Mouse (Mus musculus) adrenal gland, postnatal 0 days (tissue): ENCODE results near the gene Gm9049. TPM values are rescaled to one million over a fixed set of nuclear protein-coding genes. Genes with fewer than 3 reads are reported as not detected.

ENCODE experiments used
- polyA plus RNA-seq: library from polyadenylated mRNA; unstranded; fragments of >200 nt; fragmentation: Nextera tagmentation; extraction: Ambion mirVana; gene quantifications from 2 replicates; pipeline ENCODE4 v1.2.1, GENCODE M21; 2015

The Gm9049 gene
- polyA plus RNA-seq: not detected in 2 replicates

GRCm38 (mm10) chr10:118354005-118354404 lies at the start of gene Gm9049:
TSS of gene Gm9049 (minus strand) at chr10:118354105.

GRCm38 (mm10) chr10:118348579-118348978 lies 5.3 kb downstream of the Gm9049 start, which contains the start of gene Gm9048:
TSS of gene Gm9048 (minus strand) at chr10:118348679.

GRCm38 (mm10) chr10:118343155-118343554 lies 10.8 kb downstream of the Gm9049 start, which contains the start of gene Gm9046:
TSS of gene Gm9046 (minus strand) at chr10:118343255.

GRCm38 (mm10) chr10:118337731-118338130 lies 16.2 kb downstream of the Gm9049 start, which contains the start of gene Gm9045:
TSS of gene Gm9045 (minus strand) at chr10:118337831.

GRCm38 (mm10) chr10:118332308-118332707 lies 21.6 kb downstream of the Gm9049 start, which contains the start of gene Gm9044:
TSS of gene Gm9044 (minus strand) at chr10:118332408.

GRCm38 (mm10) chr10:118326869-118327268 lies 27.0 kb downstream of the Gm9049 start, which contains the start of gene Gm9040:
TSS of gene Gm9040 (minus strand) at chr10:118326969.

Other genes starting within 250 kb of the Gm9049 start
- gene Mdm1, start 212.3 kb downstream of the Gm9049 start, polyA plus RNA-seq: 11.2 and 17.1 TPM in 2 replicates
- not detected in 2 replicates for gene Il22, start 149.2 kb downstream of the Gm9049 start, polyA plus RNA-seq
- gene Gm32717, start 113.3 kb downstream of the Gm9049 start, polyA plus RNA-seq: 0.09 TPM in 1 of 2 replicates, not detected in the other
- gene Gm32802, start 95.4 kb downstream of the Gm9049 start, polyA plus RNA-seq: 0.09 TPM in 1 of 2 replicates, not detected in the other
- gene Iltifb, start 59.1 kb downstream of the Gm9049 start, polyA plus RNA-seq: 0.19 TPM in 1 of 2 replicates, not detected in the other
- gene Gm9040, start 27.1 kb downstream of the Gm9049 start, polyA plus RNA-seq: not detected in 2 replicates
- not detected in 2 replicates for gene Gm9044, start 21.7 kb downstream of the Gm9049 start, polyA plus RNA-seq
- not detected in 2 replicates for gene Gm9045, start 16.3 kb downstream of the Gm9049 start, polyA plus RNA-seq
- gene Gm9046, start 10.8 kb downstream of the Gm9049 start, polyA plus RNA-seq: not detected in 2 replicates
- gene Gm9048, start 5.4 kb downstream of the Gm9049 start, polyA plus RNA-seq: not detected in 2 replicates
- 0.15 TPM in 1 of 2 replicates, not detected in the other for gene Ifng, start 86.9 kb upstream of the Gm9049 start, polyA plus RNA-seq